Mouse (Mus musculus): Measurements from ENCODE around the gene Esrrg.

GRCm38 (mm10) chr1:187763821-187764220, 155.2 kb downstream of the Esrrg start:
- no peak for TF ChIP-seq CTCF (IDR thresholded peaks at IDR 0.05; ENCODE audit: borderline replicate concordance, insufficient read depth, low read depth, low read length)
- TF ChIP-seq POLR2A (IDR thresholded peaks at IDR 0.05; ENCODE audit: borderline replicate concordance, insufficient read depth, low read length): no peak

All from cerebellum, adult 2 months (tissue).